Mouse (Mus musculus) testis, adult 2 months (tissue): Measurements from ENCODE around the gene Gcg.

Source experiments
- CTCF ChIP-seq: fragments of 200-500 bp; IDR thresholded peaks from 2 replicates; pipeline ENCODE4 v1.5.1; 2012; ENCODE audit warnings: low read depth, mild to moderate bottlenecking, inconsistent platforms, low read length, moderate library complexity; ENCODE audit not compliant: control insufficient read depth, insufficient read depth, insufficient replicate concordance
- POLR2A ChIP-seq: fragments of 200-500 bp; IDR thresholded peaks from 2 replicates; pipeline ENCODE4 v1.6.1; 2012; ENCODE audit warnings: low read depth, mild to moderate bottlenecking, inconsistent platforms, low read length, moderate library complexity; ENCODE audit not compliant: control insufficient read depth

- TF ChIP-seq CTCF (no peak), POLR2A (no peak)
Observed at GRCm38 (mm10) chr2:62503326-62503725, 19.9 kb upstream of the Gcg start.
